Mouse (Mus musculus) megakaryocyte, adult 5-6 weeks (primary cell): ENCODE measurements around the gene Dus3l. TPM values are rescaled to one million over a fixed set of nuclear protein-coding genes. Genes with fewer than 3 reads are reported as not detected.
A peak's percentile ranks its signal among the peaks of the same experiment; 100 is the strongest.

ENCODE experiments used
- ATAC-seq: 2 replicates; pipeline ENCODE4 v1.8.0; 2016; ENCODE audit warnings: mild to moderate bottlenecking, inconsistent platforms; ENCODE audit not compliant: poor library complexity, severe bottlenecking
- total RNA-seq, 2 experiments: library from RNA; stranded (forward) in 1 of 2; stranded (reverse) in 1 of 2; fragments of 153-499, 151-499 nt in 1 of 2; fragments of 221-1000, 200-1000 nt in 1 of 2; gene quantifications; 2 replicates each; pipeline versions ENCODE4 v1.2.3 to v1.2.4; 2015 to 2017

Gene Dus3l
- total RNA-seq (2015) (8.4 and 8.7 TPM in 2 replicates), total RNA-seq (2017) (10.5 and 14.6 TPM in 2 replicates)

DNA sequence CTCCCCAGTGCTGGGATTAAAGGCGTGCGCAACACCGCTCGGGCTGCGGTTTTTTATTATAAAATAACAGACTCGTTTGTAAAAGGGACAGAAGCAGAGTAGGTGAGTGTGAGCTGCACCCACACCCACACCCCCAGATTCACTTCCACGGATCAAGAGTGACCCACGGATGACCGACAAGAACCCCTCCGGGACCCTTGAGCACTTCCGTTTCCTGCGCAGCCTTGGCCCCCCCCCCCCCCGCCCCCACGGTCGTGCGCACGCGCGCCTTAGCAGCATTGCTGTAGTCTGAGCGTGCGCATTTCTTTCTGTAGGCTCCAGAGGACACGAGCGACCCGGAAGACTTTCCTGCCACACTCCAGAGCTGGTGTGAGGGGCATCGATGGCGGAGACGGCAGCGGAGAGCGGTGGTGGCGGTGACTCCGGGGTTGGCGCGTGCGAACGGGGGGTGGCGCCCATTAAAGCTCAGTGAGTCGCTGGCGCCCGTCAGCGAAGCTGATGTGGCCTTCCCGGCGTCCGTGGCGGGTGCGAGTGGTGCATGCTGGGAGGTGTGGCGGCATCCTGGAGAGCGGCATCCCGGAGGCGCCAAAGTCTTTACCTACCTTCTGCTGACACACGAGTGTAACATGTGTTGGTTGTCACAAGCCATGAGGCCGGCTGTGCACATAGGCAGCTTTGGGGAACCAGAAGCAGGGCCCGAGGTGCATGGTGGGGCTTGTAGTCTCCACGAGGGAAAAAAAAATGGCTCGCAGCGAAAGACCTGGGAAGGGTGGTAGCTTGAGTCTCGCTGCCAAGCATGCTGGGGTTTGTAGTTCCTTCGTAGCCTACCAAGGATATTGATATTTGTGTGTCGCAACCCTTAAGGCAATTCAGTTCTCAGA lies at the start of gene Dus3l:
Gene Dus3l, plus strand, starts transcription at position 284 of the 881 bp plus-strand sequence.
- peak; percentile 77 for ATAC-seq

DNA sequence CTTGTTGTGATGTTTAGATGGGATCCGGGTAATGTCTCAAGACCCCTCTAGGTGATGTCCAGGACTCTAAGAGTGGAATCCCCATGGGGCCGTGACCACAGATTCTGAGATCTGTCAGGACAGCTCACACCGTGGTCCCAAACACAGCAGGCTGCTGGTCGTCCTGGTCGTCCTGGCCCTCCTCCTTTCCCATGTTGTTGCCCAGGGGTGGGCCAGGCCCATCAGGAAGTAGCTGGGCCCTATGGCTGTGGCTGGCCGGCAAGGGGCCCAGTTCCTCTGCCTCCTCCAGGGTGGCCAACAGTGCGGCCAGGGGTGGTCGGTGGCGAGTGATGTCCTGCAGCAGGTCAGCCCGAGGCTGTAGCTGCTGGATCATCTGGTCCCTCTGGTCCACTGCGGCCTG lies 49.2 kb upstream of the Dus3l start:
- ATAC-seq, result no peak

DNA sequence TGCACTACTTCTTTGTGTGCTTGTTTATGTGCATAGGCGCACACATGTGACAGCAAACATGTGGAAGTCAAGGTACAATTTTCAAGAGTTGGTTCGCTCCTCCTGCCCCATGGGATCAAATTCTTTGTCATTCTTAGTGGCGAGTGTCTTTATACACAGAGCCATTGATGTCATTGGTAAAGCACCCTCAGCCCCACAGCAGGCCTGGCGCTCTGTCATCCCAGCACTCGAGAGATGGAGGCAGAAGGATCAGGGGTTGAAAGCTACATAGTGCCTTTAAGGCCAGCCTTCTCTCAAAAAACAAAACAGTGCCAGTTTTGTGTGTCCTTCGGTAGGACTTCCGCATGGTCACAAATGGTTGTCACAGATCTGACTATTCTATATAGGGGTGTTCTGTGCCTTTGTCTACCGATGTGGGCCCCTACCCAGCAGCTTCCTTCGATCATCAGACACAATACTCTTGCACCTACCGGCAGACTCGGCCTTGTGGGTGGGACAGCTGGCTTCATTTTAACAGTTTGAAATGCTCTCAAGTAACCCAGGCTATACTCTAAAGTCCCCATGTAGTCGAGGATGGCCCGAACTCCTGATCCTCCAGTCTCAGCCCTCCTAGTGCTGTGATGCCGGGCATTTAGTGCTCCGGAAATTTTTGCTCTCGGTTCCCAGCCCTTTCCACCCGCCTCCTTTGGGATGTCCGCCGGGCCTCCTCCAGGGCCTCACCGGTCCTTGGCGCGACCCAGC lies 48.5 kb upstream of the Dus3l start:
- no peak for ATAC-seq

DNA sequence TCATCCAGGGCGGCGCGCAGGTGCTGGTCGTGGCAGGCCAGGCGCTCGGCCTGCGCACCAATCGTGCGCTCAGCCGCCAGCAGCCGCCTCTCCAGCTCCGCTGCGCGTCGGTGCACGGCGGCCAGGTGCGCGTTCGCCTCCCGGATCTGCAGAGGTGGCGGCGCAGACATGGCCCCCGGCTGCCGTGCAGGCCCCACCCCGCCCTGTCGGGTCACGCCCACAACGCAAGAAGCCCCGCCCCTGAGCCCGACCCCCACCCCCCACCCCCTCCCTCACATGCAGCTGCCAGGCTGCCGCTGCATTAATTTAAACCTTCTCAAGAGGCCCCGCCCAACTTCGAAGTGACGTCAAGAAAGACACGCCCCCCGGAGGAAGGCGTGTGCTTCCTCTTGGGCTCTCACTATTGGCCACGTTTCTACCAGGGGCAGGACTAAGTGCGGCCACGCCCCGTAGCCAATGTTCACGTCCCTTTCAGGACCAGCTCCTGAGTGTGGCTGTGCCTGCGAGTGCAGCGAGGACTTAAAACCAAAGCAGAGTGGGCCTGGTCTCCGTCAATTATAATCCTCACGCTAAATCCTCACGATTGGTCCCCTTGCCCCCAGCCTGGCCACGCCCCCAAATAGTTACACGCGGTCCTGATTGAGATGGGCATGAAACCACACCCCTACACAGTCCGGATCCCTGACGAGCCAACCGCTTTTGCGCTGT lies 47.7 kb upstream of the Dus3l start:
- peak; percentile 85 for ATAC-seq

DNA sequence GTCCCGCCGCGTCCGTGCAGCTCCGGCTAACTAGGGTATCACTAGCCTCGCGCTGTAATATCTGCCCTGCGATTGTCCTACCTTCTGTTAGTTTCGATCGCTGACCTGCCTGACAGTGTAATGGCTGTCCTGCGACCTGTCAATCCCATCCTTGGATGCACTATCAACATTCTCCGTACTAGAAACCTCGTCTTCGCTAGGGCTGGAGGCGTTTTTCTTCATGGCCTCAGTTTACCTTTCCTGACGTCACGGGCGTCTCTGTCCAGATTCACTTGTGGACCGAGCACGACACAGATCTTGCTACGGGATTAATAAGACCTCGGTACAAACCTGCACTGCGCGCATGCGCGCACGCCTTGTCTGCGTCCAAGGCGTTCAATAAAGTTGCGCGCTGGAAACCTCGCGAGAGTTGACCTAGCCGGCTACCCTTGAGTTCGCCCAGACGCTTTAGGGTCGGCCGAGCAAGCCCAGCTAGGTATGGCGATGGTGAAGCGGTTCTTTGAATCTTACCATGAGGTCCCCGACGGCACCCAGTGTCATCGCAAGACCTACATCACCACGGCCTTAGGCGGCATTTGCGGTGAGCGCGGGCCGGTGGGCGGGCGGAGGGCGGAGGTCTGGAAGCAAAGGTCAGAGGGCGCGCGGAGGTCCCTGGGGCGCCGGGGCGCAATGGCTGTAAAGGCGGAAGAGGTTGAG lies 47.0 kb upstream of the Dus3l start, which contains the start of the genes Ndufa11 and Vmac:
Gene Ndufa11, plus strand, starts transcription at position 405 of the 696 bp plus-strand sequence.
Gene Vmac, minus strand, starts transcription at position 660 of the 696 bp plus-strand sequence.
- peak; percentile 61 for ATAC-seq

DNA sequence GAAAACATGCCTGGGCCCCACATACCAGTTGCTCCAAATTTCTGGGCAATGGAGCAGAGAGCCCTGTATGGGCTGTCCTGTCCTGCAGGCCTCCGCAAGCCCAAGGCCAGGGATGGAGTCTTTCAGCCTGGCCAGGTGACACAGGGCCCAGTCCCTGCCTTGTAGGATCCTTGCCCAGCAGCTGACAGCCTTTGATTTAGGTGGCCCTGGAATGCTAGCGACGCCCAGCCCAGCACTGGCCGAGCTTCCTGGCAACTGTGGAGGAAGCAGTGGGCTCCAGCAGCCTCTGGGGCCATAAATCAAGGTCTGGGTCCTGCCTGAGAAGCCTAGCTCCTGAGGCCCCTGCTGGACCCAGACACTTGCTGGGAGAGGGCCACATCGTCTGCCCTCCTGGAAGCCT lies 42.1 kb upstream of the Dus3l start:
- no peak for ATAC-seq

DNA sequence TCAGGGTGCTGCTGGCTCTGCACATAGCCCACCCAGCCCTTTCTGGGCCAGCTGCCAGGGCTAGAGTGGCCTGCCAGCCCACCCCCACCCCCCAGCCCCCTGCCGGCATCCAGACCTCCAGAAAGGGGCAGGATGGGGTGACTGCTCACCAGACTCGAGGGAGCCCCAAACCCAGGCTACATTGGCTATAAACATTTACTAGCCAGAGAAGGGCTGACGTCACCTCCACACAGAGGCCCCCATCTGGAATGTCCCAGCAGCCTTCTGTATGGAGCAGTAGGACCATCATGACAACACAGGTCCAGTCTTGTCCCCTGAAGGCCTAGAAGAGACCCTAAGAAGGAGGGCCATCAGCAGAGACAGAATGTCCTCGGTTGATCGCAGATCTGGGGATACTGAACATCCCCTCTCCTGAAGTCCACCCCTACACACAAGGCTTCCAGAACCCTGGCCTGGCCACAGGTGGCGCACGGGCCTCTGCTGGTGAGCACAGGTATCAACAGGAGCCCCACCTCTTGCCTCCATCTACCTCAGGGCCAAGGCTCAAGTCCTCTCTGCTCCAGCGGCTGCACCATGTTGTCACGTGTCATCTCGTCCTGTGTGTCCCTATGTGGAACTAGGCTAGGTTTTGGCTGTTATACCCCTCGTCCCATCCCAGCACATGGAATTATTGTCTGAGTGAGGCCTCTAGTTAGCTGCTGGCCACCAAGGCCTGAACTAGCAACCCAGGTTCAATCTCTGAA lies 41.0 kb upstream of the Dus3l start:
- no peak for ATAC-seq

DNA sequence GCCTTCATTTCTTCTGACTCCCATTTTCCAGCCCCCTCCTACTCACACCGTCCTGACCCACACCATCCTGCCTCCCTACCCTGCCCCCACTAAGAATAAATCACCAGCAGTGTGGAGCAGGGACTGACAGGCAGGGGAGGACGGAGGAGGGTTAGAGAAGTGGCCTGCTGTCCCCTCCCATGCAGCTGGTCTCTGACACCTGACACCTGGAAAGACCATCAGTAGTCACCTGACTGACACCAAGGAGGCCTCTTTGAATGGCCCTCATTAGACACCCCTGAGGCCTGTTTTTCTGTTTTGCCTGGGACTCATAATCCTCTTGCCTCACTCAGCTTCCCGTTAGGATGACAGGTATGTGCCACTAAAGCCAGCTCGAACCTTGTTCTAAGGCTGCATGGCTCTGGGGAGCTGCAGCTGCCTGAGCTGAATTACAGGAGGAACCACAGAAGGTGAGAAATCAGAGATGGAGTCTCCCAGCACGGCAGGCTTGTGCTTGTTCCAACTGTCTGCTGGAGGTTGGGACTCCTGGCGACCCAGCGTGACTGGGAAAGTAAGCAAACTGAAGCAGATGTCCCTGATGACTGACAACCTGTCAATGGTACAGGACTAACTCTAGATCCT lies 37.4 kb upstream of the Dus3l start:
- ATAC-seq, result no peak

DNA sequence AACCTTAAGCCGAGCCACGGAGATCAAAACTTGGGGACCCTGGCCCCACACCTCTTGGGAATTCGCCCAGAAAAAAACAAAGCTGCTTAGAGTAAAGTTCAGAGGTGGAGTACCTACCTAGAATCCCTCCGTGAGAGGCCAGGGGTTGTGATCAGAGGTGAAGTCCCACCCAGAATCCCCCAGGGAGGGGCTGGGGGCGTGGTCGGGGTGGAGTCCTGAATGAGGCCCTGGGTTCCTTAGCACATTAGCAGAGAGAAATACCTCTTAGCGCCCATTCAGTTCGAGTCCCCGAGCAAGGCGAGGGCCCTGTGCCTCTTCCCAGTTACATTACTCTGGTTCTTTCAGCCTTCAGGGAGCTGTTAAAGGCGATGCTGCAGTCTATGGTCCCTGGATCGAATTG lies 36.9 kb upstream of the Dus3l start:
- ATAC-seq, result no peak

DNA sequence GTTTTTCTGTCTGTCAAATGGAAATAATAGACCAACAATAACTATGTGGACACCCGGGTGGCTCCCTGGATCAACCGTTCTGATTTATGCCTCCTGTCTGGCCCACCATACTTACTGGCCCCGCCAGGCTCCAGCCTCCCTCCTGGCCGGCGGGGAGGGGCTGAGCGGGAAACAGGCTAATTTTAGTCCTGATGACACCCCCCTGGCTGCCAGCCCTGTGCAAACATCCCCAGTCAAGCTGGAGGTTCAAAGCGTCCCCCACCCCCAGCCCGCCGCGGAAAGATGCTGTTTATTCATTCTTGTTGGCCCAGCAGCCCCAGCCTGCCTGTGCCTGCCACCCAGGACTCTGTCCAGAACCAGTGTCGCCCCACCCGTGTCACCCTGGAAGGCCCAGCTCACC lies 36.4 kb upstream of the Dus3l start:
- no peak for ATAC-seq

DNA sequence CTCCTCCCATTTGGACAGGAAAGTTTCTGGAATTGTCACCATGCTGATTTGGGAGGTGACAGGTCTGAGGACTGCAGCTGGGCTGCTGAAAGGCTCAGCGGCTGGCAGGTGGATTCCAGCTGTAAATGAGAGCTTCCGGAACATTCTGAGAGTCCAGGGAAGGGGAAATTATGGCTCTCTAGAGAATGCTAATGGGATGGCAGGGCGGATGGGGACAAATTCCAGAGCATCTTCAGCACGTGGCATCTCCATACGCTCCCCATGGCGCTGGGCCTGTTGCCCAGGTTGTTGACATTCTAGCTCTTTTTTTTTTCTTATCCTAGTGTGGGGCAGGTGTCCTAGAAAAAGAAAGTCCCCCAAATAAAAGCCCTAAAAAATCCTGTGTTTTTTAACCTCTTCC lies 35.4 kb upstream of the Dus3l start:
- ATAC-seq, result no peak

DNA sequence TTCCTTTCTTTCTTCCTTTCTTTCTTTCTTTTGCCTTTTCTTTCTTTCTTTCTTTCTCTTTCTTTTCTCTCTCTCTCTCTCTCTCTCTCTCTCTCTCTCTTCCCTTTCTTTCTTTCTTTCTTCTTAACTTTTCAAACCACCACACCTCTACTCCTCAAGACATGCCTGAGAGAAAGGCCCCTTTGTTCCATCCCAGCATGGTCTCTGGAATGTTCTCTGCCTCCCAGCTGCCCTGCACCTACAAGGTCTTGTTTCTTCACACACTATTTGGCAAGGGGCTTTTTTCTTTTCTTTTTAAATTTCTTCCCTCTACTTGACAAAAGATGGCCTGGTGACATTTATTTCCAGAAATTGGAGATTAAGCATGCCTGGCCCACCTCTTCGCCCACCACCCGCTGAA lies 34.9 kb upstream of the Dus3l start:
- ATAC-seq, result no peak

DNA sequence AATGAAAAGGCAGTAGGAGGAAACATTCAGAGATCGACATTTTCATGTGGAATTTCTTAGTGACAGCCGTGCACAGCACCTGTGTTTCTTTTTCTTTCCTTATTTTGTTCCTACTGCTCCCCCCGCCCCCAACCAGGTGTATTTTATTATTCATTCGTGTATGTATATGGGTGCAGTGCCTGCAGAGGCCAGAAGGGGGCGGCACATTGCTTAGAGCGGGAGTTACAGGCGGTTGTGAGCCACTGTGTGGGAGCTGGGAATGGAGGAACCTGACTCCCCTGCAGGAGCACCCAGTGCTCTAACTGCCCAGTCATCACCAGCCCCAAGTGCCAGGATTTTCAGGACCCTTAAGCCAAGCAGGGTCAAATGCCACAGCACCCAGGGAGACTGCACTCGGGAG lies 28.0 kb upstream of the Dus3l start:
- no peak; the same call in 1 of the 2 replicates for ATAC-seq

DNA sequence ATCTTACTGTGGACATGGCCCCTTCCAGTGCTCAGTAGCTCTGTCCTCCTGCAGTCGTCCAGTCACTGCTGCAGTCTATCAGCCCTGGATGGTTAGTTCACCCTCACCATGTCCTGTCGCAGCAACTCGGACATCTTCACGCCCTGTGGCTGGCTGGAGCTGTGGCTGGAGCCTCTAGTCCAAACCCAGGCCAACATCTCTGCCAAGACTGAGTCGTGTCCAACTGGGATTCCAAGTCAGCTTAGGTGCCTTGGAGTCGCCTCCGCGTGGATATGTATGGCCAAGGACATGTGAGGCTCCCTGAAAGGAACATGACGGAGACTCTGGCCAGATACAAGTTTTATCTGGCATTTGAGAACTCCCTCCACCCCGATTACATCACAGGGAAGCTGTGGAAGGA lies 26.3 kb upstream of the Dus3l start:
- no peak for ATAC-seq

DNA sequence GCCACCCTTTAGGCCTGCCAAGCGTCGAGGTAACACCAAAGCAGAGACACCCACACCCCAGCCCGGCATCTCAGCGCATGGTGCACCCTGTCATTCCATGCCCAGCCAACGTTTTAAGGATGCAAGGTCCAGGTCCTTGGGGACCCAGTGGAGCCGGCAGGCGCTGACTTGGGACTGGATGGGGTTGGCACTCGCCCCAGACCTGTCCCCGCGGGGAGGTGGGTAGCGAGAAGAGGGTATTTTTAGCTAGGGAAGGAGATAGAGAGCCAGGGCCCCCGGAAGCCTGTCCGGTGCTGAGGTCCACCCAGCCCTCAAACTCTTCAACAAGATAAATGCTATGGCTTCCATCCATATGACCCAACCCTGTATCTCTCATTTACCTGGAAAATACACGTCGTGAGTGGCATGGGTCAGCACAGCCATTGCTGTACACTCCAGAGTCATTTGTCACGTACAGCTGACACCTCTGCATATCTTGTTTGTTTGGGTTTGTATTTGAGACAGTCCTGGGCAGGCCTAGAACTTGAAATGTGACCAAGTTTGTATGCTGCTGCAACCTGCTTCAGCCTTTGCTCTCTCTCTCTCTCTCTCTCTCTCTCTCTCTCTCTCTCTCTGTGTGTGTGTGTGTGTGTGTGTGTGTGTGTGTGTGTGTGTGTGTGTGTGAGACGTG lies 24.3 kb upstream of the Dus3l start:
- ATAC-seq, result no peak

DNA sequence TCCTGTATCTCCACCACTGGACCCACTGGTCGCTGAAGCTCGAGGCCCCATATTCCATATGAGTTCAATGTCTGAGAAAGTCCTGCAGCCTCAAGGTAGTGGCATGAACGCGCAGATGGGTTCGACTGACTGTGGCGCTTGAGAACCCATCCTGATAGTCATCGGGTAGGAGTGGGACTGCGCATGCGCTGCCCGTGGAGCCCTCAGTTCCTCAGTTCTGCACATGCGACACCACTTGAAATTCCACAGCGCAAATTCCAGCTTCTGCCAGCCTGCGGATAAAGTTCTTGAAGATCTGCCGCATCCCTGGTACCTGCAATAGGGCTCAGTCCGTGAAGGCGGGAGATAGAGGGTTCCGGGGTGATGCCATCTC lies 23.8 kb upstream of the Dus3l start:
- ATAC-seq, result no peak

DNA sequence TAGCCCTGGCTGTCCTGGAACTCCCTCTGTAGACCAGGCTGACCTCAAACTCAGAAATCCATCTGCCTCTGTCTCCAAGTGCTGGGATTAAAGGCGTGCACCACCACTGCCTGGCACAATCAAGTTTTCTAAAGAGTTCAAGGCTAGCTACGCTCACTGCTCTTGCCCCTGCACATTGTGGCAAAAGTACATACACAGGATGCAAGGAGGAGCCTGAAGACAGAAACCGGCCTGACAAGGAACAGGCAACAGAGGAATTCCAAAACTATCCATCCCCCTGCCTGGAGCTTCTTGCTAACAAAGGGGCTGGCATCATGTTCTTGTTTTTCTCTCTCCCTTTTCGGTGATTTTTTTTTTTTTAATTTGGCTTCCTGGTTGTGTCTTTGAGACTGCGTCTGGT lies 20.4 kb upstream of the Dus3l start:
- no peak for ATAC-seq

DNA sequence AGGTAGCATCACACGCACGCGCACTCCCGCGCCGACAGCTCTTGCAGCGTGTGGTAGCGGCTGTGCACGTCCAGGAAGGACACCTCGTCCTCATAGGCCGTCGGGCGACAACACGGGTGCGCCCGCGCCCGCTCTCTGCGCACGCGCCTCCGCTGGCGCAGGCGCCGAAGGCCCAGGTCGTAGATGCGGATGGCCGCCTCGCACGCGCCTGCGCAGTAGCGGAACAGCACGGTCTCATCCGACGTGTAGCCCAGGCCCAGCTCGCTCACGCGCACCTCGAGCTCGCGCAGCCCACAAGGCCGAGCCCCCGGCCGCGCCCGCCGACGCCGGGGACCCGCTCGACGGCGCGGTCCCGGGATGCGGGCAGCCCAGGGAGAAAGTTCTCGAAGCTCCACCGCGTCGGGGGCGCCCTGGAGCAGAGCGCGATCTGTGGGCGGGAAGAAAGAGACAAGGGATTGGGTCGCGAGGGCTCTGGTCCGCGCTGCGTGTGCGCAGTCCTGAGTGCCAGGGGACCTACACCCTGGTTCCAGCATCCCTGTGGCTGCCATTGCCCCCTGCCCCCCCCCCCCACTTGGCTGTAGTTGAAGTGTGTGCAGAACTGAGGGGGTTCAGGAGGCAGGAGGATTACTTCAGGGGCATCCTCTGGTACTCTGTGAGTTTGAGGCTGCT lies 13.0 kb upstream of the Dus3l start:
- ATAC-seq, result no peak

DNA sequence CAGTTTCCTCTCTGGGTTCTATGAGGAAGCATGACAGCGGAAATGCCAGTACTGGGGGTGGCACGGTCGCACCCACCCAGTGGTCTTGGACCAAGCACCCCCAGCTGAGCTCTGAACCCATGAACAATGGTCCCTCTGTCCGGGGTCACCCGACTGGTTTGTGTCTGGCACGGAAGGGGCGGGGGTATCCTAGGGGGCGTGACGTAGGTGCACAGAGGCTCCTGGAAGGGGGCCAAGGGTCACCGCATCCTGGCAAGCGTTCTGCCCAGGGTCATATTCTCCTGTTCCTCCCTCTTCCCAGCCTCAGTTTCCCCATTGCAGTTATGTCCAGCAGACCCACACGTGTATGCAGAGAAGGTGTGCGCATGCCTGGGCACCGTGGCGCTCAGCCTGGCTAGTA lies 11.1 kb upstream of the Dus3l start:
- ATAC-seq, result no peak
